Mouse (Mus musculus): ENCODE results near the gene Wsb1. TPM values are rescaled to one million over a fixed set of nuclear protein-coding genes. Genes with fewer than 3 reads are reported as not detected.

Gene Wsb1
- 51.2 and 68.0 TPM in 2 replicates for polyA plus RNA-seq (2012)

GRCm38 (mm10) chr11:79254391-79255098 lies at the start of gene Wsb1:
Wsb1 (minus strand) TSS chr11:79254671.
- TF ChIP-seq GATA1 (IDR thresholded peaks at IDR 0.05; ENCODE audit: low read length), result no peak

- no peak for TF ChIP-seq GATA1 (IDR thresholded peaks at IDR 0.05; ENCODE audit: low read length)
Measured at GRCm38 (mm10) chr11:79303109-79303508, 48.6 kb upstream of the Wsb1 start.

GRCm38 (mm10) chr11:79299719-79300431 lies 45.4 kb upstream of the Wsb1 start:
- no peak for TF ChIP-seq GATA1 (IDR thresholded peaks at IDR 0.05; ENCODE audit: low read length)

- TF ChIP-seq GATA1 (IDR thresholded peaks at IDR 0.05; ENCODE audit: low read length), result peak; percentile 36
Measured at GRCm38 (mm10) chr11:79296856-79297491, 42.5 kb upstream of the Wsb1 start, which contains the start of gene Gm9964. Gm9964 (minus strand) TSS chr11:79296906.

GRCm38 (mm10) chr11:79296167-79296566 lies 41.7 kb upstream of the Wsb1 start:
- TF ChIP-seq GATA1 (IDR thresholded peaks at IDR 0.05; ENCODE audit: low read length), result no peak

- TF ChIP-seq GATA1 (IDR thresholded peaks at IDR 0.05; ENCODE audit: low read length), result no peak
Measured at GRCm38 (mm10) chr11:79293971-79294370, 39.5 kb upstream of the Wsb1 start.

GRCm38 (mm10) chr11:79293025-79293424 lies 38.6 kb upstream of the Wsb1 start:
- TF ChIP-seq GATA1 (IDR thresholded peaks at IDR 0.05; ENCODE audit: low read length), result no peak

- TF ChIP-seq GATA1 (IDR thresholded peaks at IDR 0.05; ENCODE audit: low read length), result no peak
Measured at GRCm38 (mm10) chr11:79292130-79292529, 37.7 kb upstream of the Wsb1 start.

GRCm38 (mm10) chr11:79291651-79292050 lies 37.2 kb upstream of the Wsb1 start:
- TF ChIP-seq GATA1 (IDR thresholded peaks at IDR 0.05; ENCODE audit: low read length), result no peak

- no peak for TF ChIP-seq GATA1 (IDR thresholded peaks at IDR 0.05; ENCODE audit: low read length)
Measured at GRCm38 (mm10) chr11:79290473-79290872, 36.0 kb upstream of the Wsb1 start.

- no peak for TF ChIP-seq GATA1 (IDR thresholded peaks at IDR 0.05; ENCODE audit: low read length)
Measured at GRCm38 (mm10) chr11:79288913-79289640, 34.6 kb upstream of the Wsb1 start.

- TF ChIP-seq GATA1 (IDR thresholded peaks at IDR 0.05; ENCODE audit: low read length), result no peak
Measured at GRCm38 (mm10) chr11:79288278-79288843, 33.9 kb upstream of the Wsb1 start.

- TF ChIP-seq GATA1 (IDR thresholded peaks at IDR 0.05; ENCODE audit: low read length), result no peak
Measured at GRCm38 (mm10) chr11:79287447-79287846, 33.0 kb upstream of the Wsb1 start.

- TF ChIP-seq GATA1 (IDR thresholded peaks at IDR 0.05; ENCODE audit: low read length), result no peak
Measured at GRCm38 (mm10) chr11:79286305-79286799, 31.9 kb upstream of the Wsb1 start.

Measured in G1E-ER4 (cell line).